Mouse (Mus musculus) kidney, embryonic 14.5 days (tissue): ENCODE results near the gene Tagln2. TPM values are rescaled to one million over a fixed set of nuclear protein-coding genes. Genes with fewer than 3 reads are reported as not detected.

Experiments
- ATAC-seq: fragments of 200-750 bp; cut with Nextera tagmentation; 2 replicates; pipeline ENCODE4 v1.8.0; 2017; ENCODE audit warnings: moderate number of reproducible peaks, mild to moderate bottlenecking, moderate TSS enrichment, moderate library complexity; ENCODE audit not compliant: low FRiP score, low TSS enrichment
- H3K27ac ChIP-seq: fragments of 300-500 bp; sonication (generic); 2 replicates; pipeline ENCODE4 v1.5.1; 2014; ENCODE audit warnings: low read depth, mild to moderate bottlenecking, low read length, moderate library complexity, mixed read lengths
- H3K27me3 ChIP-seq: fragments of 300-500 bp; sonication (generic); 2 replicates; pipeline ENCODE4 v1.6.1; 2014; ENCODE audit warnings: mild to moderate bottlenecking, low read length; ENCODE audit not compliant: control insufficient read depth, insufficient read depth
- H3K36me3 ChIP-seq: fragments of 300-500 bp; sonication (generic); 2 replicates; pipeline ENCODE4 v1.6.1; 2014; ENCODE audit warnings: low read length, mixed read lengths; ENCODE audit not compliant: control insufficient read depth, insufficient read depth
- H3K4me1 ChIP-seq: fragments of 300-500 bp; sonication (generic); 2 replicates; pipeline ENCODE4 v1.6.1; 2014; ENCODE audit warnings: low read length, mixed read lengths; ENCODE audit not compliant: control insufficient read depth, insufficient read depth
- H3K4me2 ChIP-seq: fragments of 300-500 bp; sonication (generic); replicated peaks from 2 replicates; pipeline ENCODE4 v1.6.1; 2014; ENCODE audit warnings: low read depth, mild to moderate bottlenecking, low read length
- H3K4me3 ChIP-seq: fragments of 300-500 bp; sonication (generic); 2 replicates; pipeline ENCODE4 v1.5.1; 2014; ENCODE audit warnings: mild to moderate bottlenecking, low read length
- H3K9ac ChIP-seq: fragments of 300-500 bp; sonication (generic); 2 replicates; pipeline ENCODE4 v1.6.1; 2014; ENCODE audit warnings: low read depth, mild to moderate bottlenecking, low read length, moderate library complexity
- H3K9me3 ChIP-seq: fragments of 300-500 bp; sonication (generic); 2 replicates; pipeline ENCODE4 v1.6.1; 2016; ENCODE audit warnings: low read length; ENCODE audit not compliant: control insufficient read depth
- WGBS: fragments of 180-500 bp; shearing (Covaris S2); extraction: QIAGEN DNeasy Blood & Tissue Kit; methylation state at CpG from one replicate; pipeline ENCODE4 v1.1.7; 2014; 5-methylcytosine and 5-hydroxymethylcytosine counted together
- polyA plus RNA-seq: library from polyadenylated mRNA; unstranded; fragments of >200 nt; fragmentation: Nextera tagmentation; extraction: Ambion mirVana; gene quantifications from 2 replicates; pipeline ENCODE4 v1.2.1, GENCODE M21; 2014

Gene Tagln2
- polyA plus RNA-seq, 1 experiment from 2014 or later = 139 TPM

DNA sequence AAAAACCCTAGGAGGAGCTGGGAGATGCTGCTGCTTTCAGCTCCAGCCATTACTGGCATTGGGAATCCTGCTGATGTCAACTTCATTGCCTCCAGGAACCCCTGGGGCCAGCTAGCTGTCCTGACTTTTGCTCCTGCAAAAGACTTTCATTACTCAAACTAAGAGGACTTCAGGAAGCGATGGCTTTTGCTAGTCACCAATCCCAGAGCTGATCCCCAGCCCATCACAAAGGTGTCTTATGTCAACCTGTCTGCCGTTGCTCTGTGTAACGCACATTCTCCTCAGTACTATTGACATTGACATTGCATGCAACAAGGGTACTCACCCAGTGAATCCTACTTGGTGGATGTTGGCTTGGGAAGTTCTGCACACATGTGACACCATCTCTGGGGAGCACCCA lies 25.7 kb upstream of the Tagln2 start:
- no peaks in the 10 kb centered on the region for H3K9me3 ChIP-seq
- no peak overlapping the region for H3K4me2 ChIP-seq
- H3K36me3 ChIP-seq = no peaks in the 10 kb centered on the region
- H3K27me3 ChIP-seq = no peaks in the 10 kb centered on the region
- ATAC-seq = no peak
- no peak overlapping the region for H3K27ac ChIP-seq
- no peak overlapping the region for H3K9ac ChIP-seq
- no peaks in the 10 kb centered on the region; the same call in 1 of the 2 replicates for H3K4me1 ChIP-seq
- H3K4me3 ChIP-seq = no peak overlapping the region
- WGBS = 84% methylated on average over 3 of the region's 3 CpGs

DNA sequence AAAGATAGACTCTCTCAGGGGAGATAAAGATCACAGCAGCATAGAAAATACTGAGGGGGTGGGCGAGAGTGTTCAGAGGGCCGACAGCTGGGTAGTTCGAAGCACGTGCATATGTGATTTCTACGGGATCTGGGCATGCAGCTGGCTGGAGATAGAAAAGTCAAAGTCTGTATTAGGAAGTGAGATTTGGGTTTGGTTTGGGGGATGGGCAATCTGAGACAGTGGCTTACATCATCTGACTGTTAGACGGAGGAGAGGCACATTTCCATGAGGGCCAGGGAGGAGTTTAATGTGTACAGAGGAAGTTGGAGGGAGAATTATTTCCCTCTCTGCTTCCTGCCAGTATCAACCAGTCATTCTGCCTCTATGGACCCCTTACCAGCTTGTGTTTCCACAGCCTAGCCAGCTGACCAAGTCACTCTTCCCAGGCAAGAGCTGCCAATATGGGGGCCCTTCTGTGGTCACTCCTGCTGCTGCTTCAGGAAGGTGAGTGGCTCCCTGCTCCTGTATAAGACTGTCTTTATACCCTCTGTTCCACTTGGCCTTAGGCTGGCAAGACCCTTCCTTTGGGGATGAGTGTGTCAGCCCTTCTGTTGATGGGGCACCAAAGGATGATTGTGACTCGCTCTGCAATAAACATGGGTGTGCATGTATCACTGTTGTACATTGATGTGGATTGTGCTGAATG lies 24.6 kb upstream of the Tagln2 start, which contains the start of gene Slamf9:
Gene Slamf9, plus strand, starts transcription at position 305 of the 688 bp plus-strand sequence.
- WGBS = 56% methylated on average over 7 of the region's 7 CpGs
- no peak for ATAC-seq
- H3K27me3 ChIP-seq = no peaks in the 10 kb centered on the region
- H3K4me3 ChIP-seq = no peak within 1 kb of the TSS
- H3K4me1 ChIP-seq = no peaks in the 10 kb centered on the region; the same call in 1 of the 2 replicates
- H3K4me2 ChIP-seq = no peak within 1 kb of the TSS
- H3K9me3 ChIP-seq = no peaks in the 10 kb centered on the region
- H3K27ac ChIP-seq = no peak within 1 kb of the TSS
- H3K9ac ChIP-seq = no peak within 1 kb of the TSS; the same call in 1 of the 2 replicates
- no peaks in the 10 kb centered on the region for H3K36me3 ChIP-seq

DNA sequence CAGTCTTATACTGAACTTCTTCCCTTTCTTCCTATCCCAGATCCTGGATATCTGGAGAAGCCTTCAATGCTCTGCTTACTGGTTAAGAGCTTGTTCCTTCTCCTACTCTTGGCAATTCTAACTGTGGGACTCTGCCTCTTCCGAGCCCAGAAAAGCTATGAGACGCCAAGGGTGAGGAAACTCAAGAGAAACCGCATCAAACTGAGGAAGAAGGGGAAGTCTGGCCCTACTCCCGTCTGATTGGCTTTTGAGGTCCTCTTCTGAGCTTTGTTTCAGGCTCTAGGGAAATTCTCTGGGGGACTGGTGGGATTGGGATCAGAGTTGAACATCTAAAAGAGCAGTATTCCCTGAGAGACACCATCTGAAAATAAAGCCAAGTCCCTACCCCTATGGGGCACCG lies 21.8 kb upstream of the Tagln2 start:
- no peaks in the 10 kb centered on the region for H3K36me3 ChIP-seq
- H3K4me2 ChIP-seq = no peak overlapping the region
- WGBS = 72% methylated on average over 5 of the region's 5 CpGs
- H3K9me3 ChIP-seq = no peaks in the 10 kb centered on the region
- H3K27me3 ChIP-seq = no peaks in the 10 kb centered on the region
- no peak overlapping the region for H3K4me3 ChIP-seq
- no peak overlapping the region for H3K9ac ChIP-seq
- no peak for ATAC-seq
- H3K27ac ChIP-seq = no peak overlapping the region
- H3K4me1 ChIP-seq = peaks cover 2% of the 10 kb centered on the region; the same call in 1 of the 2 replicates

DNA sequence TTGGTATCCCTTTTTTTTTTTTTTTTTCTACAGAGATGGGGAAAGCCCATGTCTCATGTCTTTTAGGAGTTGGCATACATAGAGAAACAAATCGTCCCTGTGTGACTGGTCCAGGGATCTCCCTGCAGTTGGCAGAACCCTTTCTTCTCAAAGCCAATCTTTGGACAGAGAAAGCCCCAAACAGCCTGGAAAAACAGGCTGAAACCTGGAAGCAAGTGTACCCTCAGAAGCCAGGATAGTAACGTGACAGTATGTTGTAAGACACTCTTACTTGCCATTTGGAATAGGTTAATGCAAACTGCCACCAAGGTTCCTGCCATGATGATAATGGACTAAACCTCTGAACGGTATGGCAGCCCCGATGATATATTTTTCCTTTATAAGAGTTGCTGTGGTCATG lies 19.5 kb upstream of the Tagln2 start:
- no peak for ATAC-seq
- WGBS = 91% methylated on average over 4 of the region's 4 CpGs

DNA sequence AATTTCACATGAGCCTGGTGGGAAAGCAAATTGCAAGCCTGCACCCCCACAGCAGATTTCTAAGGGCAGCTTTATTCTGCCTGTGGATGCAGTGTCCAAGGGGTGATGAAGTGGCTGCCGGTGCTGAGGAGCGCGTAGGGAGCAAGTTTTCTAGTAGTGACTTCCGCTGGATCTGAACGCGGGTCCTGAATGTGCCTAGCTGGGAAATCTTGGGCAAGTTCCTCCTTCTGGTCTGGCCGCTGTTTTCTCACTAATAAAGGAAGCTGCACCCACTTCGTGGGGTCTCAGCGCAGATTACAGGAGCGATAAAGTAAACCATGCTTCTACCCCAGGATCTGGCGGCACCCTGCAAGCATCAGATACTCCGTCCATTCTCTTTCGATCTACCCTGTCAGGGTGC lies 18.7 kb upstream of the Tagln2 start:
- Histone ChIP-seq H3K9ac (no peak overlapping the region; the same call in 1 of the 2 replicates), H3K27ac (peak overlapping the region; percentile 73; the same call in 1 of the 2 replicates), H3K4me3 (peak overlapping the region; percentile 67)

More for the DNA sequence above, 19.5 kb upstream of the Tagln2 start:
- H3K27ac ChIP-seq = no peak overlapping the region
- H3K36me3 ChIP-seq = 0 out of 2 replicates have a peak, but pooled peaks cover 4% of the 10 kb centered on the region
- no peak overlapping the region for H3K9ac ChIP-seq
- no peak overlapping the region for H3K4me3 ChIP-seq
- H3K27me3 ChIP-seq = no peaks in the 10 kb centered on the region
- H3K4me1 ChIP-seq = peaks cover 24% of the 10 kb centered on the region
- H3K9me3 ChIP-seq = no peaks in the 10 kb centered on the region
- no peak overlapping the region for H3K4me2 ChIP-seq

DNA sequence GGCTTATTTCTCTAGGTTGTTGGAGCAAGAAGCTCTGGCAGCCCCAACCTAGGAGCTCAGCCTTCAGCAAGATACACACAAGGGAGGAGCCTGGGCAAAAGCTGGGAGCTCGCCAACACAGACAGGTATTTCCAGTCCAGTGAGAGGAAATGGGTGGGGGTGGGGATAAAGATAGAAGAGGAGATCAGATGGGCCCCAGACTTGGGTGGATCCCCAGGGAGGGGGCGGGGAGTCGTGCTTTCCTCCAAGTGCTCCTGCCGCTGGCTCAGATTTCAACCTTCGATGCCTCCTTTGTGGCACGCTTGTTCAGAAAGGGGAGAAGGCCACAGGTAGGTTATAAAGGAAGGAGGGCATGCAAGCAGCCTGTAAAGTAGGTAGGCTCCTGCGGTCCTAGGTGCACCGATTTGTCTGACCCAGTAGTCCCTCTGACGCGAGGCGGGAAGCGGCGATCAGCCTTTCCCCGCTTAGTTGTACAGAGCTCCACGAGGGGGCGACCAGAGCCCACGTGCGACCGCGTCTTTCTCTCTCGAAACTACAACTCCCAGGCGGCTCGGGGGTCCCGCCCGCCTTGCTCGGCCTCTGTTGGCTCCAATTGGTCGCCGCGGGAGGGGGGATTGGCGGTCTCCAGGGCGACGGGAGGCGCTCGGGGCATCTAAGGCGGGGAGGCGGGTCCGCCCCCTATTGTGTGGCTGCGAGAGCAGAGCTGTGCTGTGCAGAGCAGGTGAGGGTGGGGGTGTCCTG lies 18.1 kb upstream of the Tagln2 start, which contains the start of gene Igsf9:
Gene Igsf9, plus strand, starts transcription at position 249 of the 741 bp plus-strand sequence.
- Histone ChIP-seq H3K36me3 (peaks cover 5% of the 10 kb centered on the region; the same call in 1 of the 2 replicates), H3K4me2 (peak within 1 kb of the TSS; percentile 81), H3K4me1 (peaks cover 34% of the 10 kb centered on the region), H3K27ac (peak within 1 kb of the TSS; percentile 73), H3K9ac (peak within 1 kb of the TSS; percentile 58), H3K27me3 (no peaks in the 10 kb centered on the region), H3K4me3 (peak within 1 kb of the TSS; percentile 67), H3K9me3 (no peaks in the 10 kb centered on the region)
- under 1% methylated on average over 38 of the region's 38 CpGs for WGBS
- ATAC-seq = peak; percentile 95

More for the DNA sequence above, 18.7 kb upstream of the Tagln2 start:
- H3K27me3 ChIP-seq = no peaks in the 10 kb centered on the region
- peak overlapping the region; percentile 81 for H3K4me2 ChIP-seq
- no peak for ATAC-seq
- H3K9me3 ChIP-seq = no peaks in the 10 kb centered on the region
- peaks cover 4% of the 10 kb centered on the region; the same call in 1 of the 2 replicates for H3K36me3 ChIP-seq
- WGBS = 17% methylated on average over 13 of the region's 13 CpGs
- H3K4me1 ChIP-seq = peaks cover 30% of the 10 kb centered on the region

DNA sequence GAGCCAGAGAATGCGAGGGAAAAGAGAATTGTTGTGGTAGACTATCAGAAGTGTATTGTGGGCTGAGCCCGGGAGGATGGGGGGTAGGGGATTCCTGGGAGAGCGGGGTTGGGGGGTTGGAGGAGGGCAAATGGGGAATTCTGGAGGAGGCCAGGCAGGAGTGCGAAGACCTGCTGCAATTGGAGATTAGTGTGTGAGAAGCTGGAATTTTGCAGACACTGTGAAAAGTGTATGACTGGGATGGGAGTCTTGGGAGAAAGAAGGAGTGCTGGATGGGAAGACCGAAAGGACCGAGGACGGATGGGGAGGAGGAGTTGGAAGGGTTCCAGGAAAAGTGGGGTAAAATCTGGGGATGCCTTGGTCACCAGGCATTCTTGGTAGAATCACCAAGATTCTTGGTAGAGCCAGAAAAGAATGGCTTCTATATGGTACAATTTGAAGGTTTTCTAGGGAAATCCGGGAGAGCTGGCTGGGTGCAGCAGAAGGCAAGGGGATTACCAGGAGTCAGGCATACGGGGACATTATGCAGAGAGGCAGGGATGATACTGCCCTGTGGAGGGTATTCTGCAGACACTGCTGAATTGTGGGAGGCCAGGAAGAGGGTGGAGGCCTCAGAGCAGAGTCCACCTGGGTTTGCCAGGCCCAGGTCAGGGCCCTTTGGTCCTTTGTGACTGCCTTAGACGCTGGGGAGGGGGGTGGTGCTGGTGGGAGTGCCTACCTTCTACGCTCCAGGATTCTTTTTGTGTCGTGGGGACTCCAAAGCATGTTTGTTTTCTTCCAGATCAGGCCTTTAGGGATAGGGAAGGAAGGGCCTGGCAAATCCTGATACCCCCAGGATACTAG lies 17.1 kb upstream of the Tagln2 start:
- Histone ChIP-seq H3K4me3 (peak overlapping the region; percentile 67), H3K36me3 (peaks cover 8% of the 10 kb centered on the region; the same call in 1 of the 2 replicates), H3K9me3 (no peaks in the 10 kb centered on the region), H3K27me3 (no peaks in the 10 kb centered on the region), H3K4me2 (peak overlapping the region; percentile 81), H3K4me1 (peaks cover 34% of the 10 kb centered on the region), H3K27ac (peak overlapping the region; percentile 45; the same call in 1 of the 2 replicates), H3K9ac (peak overlapping the region; percentile 58)
- 3% methylated on average over 12 of the region's 12 CpGs for WGBS
- ATAC-seq = peak; percentile 16; the same call in 1 of the 2 replicates

DNA sequence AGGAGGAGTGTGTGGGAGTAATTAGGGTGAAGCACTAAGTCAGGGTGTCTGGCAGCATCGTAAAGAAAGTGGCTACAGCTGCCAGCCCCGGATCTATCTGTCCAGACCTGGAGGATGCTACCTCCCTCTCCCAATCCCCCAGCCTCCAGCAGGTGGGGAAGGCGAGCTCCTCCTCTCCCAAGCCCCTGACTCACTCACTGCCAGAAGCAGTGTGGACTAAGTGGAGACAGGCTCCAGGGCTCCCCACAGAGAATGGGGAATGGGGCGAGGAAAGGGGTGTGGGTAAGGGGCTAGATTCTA lies 16.5 kb upstream of the Tagln2 start:
- peak overlapping the region; percentile 81 for H3K4me2 ChIP-seq
- peak overlapping the region; percentile 67 for H3K4me3 ChIP-seq
- H3K9me3 ChIP-seq = no peaks in the 10 kb centered on the region
- H3K27ac ChIP-seq = no peak overlapping the region
- WGBS = 22% methylated on average over 4 of the region's 4 CpGs
- ATAC-seq = peak; percentile 7; the same call in 1 of the 2 replicates
- peak overlapping the region; percentile 40 for H3K9ac ChIP-seq
- peaks cover 9% of the 10 kb centered on the region; the same call in 1 of the 2 replicates for H3K36me3 ChIP-seq
- peaks cover 34% of the 10 kb centered on the region for H3K4me1 ChIP-seq
- H3K27me3 ChIP-seq = no peaks in the 10 kb centered on the region
